Mouse (Mus musculus): ENCODE measurements around the gene Zscan20.

Gene Zscan20

GRCm38 (mm10) chr4:128609925-128610402, at the start of gene Zscan20:
Zscan20 (minus strand) TSS chr4:128610098.
- in situ Hi-C loops (cut with MboI, MseI), result loop anchor here (5.0 to 10.0 kb wide), 4 partner anchors 102 to 245 kb away; no protein-coding TSS in a partner anchor

- in situ Hi-C loops (cut with MboI, MseI), result no loop called here
Observed at GRCm38 (mm10) chr4:128655446-128655845, 45.5 kb upstream of the Zscan20 start.

- in situ Hi-C loops (cut with MboI, MseI), result no loop called here
Observed at GRCm38 (mm10) chr4:128654505-128655381, 44.8 kb upstream of the Zscan20 start, which contains the start of gene Phc2. Phc2 (plus strand) TSS chr4:128654702.

GRCm38 (mm10) chr4:128652584-128653298, 42.8 kb upstream of the Zscan20 start:
- in situ Hi-C loops (cut with MboI, MseI), result no loop called here

- in situ Hi-C loops (cut with MboI, MseI), result no loop called here
Observed at GRCm38 (mm10) chr4:128651530-128651929, 41.6 kb upstream of the Zscan20 start.

DNA sequence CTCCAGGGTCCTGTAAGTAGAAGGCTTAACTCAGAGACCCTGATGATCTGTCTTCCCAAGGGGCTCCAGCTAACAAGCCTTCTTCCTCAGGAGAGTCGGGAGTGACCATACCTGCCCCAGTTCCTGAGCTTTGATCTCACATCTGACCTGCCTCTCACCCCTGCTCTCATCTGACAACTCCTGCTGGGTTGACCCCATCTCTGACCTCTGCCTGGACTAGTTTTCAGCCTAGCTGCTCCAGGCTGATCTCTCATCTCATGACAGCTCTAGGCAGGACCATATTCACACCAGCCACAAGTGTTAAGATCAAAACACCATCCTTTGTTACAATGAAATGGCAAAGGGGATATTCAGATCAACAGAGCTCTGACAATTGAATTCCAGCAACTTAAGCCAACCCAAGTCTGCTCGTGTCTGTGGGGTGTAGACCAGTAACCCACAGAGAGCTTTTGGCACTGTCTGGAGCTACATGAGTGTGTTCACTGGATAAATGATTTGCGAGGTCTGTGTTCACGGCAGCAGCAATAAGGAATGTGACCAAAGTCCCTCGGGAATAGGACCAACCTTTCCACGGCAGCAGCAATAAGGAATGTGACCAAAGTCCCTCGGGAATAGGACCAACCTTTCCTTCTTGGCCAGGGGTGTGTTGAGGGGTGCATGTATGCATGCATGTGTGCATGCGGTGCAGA, 38.8 kb upstream of the Zscan20 start:
- in situ Hi-C loops (cut with MboI, MseI), result no loop called here

GRCm38 (mm10) chr4:128646762-128647161, 36.9 kb upstream of the Zscan20 start:
- in situ Hi-C loops (cut with MboI, MseI), result no loop called here

DNA sequence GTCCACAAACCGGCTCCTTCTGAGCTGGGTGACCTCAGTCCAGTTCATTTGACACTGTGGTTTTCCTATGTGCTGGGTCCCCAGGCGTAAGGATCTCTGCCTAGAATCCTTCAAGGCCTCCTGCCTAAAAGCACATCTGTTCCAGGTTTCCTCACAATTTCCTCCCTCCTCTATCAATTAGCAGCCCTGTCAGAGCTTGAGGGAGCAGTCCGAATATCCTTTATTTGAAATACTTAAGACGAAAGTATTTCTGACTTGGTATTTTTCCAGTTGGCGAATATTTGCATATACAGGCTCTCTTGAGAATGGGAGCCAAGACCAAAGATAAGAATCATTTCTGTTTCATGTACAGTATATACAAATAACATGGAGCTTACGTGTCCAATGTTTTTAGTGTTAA, 36.0 kb upstream of the Zscan20 start:
- in situ Hi-C loops (cut with MboI, MseI), result no loop called here

DNA sequence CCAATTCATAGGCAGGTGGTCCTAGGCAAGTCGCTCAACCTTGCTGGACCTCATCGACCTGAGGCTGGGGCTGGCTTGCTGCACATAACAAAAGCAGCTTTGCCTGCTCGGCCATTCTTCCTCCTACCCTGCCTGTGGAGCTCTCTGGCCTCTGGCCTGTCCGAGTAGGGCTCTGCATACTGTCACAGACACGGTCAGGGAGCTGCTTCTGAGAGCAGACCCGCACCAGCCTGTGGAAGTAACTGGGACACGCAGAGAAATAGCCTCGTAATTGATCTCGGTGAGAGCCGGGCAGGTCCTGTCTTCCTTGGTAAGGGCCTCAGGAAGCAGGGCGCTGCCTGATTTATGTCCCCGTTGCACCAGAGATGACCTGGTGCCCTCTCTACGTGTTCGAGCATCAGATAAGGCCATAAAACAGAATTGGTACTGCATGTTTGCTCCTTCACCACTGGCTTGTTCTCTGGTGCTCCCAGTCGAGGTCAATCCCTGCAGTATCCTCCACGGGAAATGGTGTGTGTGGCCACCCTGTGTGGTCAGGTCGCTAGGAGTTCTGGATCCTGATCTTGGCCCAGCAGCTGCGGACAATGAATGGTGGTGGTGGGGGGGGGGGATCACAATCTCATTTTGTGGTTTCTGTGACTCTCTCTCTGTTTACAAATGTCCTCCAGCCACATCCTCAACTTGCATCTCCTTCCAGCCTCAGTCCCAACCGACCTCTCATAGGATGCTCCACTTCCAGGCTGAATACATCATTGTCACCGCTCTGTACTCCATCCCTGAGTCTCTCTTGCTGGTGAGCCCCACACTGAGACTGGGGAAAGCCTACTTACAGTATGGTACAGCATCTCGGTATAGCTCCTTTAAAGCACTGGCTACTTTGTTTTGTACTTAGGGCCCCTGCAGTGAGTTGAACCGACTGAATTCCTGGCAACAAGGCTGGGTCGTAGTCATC, 32.1 kb upstream of the Zscan20 start:
- in situ Hi-C loops (cut with MboI, MseI), result no loop called here

DNA sequence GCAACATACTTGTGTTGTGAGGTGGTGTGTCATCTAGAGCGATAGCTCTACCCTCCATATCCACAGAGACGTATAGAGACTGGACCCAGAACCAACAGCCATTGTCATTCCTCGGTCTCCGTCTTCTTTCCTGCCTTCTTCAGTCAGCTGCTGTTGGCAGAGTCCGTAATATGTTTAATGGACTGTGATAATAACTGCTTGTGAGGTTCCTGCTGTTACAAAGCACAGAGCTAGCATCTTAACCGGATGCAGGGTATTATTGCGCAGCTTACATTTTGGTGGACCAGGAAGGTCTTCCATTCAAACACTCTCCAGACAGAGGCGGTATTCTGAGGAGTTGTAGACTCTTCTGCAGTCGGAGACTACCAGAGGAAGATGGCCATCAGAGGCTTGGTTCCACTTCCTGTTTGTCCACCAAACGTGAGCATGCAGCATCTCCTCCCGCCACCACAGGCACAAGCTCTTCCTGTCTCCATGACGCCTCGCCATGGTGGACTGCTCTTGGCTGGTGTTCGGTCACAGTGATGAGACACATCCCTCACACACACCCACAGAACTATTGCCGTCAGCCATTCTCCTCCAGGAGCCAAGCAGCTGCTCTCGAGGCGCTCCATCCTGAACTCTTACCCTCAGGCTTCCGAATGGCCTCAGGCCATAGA, 28.5 kb upstream of the Zscan20 start:
- in situ Hi-C loops (cut with MboI, MseI), result no loop called here

DNA sequence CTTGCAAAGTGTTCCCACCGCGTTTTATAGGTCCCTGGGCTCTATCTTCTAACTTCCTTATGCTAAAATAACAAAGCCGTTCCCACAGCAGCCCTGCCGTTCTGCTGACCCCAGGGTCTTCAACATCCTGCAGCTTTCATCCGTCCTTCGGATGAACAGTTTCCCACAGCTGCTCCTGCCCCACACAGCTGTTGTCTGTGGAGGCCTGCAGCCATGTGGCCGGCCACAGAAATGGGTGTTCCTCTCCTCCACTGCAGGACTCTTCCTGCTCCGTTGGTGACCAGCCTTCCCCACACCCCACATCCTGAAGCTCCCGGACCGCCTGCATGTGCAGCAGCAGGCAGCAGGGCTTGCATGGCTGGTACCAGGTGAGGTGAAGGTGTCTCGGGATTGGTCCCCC, 27.4 kb upstream of the Zscan20 start:
- in situ Hi-C loops (cut with MboI, MseI), result no loop called here

- in situ Hi-C loops (cut with MboI, MseI), result no loop called here
Observed at GRCm38 (mm10) chr4:128635894-128636585, 26.1 kb upstream of the Zscan20 start.

DNA sequence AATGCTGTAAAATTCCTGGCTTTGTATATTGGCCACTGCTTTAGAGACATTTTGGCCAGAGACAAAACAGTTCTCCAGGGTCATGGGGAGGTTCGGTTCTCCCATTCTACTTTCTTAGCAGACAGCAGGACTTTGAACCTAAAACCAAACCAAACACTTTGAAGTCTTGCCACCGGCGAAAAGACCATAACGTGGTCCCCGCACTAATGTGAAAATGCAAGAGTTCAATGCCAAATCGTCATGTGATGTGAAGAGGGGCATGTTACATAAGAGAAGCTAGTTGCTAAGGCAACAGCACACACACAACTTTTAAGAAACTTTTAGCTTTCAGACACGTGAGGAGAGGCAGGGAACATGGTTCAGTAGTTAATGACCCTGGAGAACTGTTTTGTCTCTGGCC, 25.6 kb upstream of the Zscan20 start:
- in situ Hi-C loops (cut with MboI, MseI), result no loop called here

DNA sequence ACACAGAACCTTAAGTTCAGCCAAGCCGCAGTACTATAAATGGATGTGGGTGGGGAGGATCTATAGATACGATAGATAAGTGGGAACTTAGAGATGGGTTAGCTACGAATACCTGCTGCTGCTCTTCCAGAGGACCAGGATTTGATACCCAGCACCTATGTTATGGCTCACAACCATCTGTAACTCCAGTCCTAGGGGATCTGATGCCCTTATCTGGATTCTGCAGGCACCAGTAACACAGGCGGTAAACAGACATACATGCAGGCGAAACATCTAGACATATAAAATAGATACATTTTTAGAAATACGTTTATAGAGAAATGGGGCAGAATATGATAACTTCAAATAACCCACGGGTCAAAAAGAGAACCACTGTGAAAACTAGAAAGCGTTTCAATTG, 11.2 kb upstream of the Zscan20 start:
- in situ Hi-C loops (cut with MboI, MseI), result no loop called here

GRCm38 (mm10) chr4:128620572-128620971, 10.7 kb upstream of the Zscan20 start:
- in situ Hi-C loops (cut with MboI, MseI), result no loop called here

GRCm38 (mm10) chr4:128618963-128619362, 9.1 kb upstream of the Zscan20 start:
- in situ Hi-C loops (cut with MboI, MseI), result loop anchor here (10.0 kb wide), 2 partner anchors 156 to 236 kb away; no protein-coding TSS in a partner anchor

DNA sequence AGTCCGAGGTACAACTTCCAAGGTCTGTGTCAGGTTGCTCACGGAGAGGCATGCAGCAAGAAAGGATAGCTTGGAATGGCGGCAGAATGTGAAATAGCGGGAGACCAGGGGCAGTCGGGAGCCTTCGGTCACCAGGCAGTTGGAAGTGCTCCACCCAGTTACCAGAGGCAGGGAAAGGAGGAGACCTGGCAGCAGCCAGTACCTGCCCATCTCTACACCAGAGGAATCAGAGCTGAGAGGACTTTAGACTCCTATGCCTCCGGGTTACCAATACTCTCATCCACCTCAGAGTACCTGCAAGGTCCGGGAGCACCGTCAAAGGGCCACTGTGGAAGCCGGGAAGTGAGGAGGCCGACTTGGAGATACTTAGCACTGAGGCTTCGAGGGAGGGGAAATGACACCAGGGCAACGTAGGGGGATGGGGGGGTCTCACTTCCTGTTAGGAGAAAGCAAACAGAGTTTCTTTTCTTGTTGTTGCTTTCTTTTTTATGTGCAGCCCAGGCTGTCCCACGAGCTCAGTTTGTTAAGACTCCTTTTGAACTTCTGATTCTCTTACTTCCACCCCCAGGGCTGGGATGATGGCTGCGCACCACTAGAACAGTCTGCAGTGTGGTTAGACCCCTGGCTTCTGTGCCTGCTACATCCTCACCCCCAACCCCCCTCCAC, 8.5 kb upstream of the Zscan20 start, which contains the start of gene Tlr12:
Gene Tlr12, minus strand, starts transcription at position 374 of the 666 bp plus-strand sequence.
- in situ Hi-C loops (cut with MboI, MseI), result loop anchor here (10.0 kb wide), 2 partner anchors 156 to 236 kb away; no protein-coding TSS in a partner anchor

- in situ Hi-C loops (cut with MboI, MseI), result loop anchor here (10.0 kb wide), 2 partner anchors 157 to 237 kb away; no protein-coding TSS in a partner anchor
Observed at GRCm38 (mm10) chr4:128617363-128618120, 7.6 kb upstream of the Zscan20 start.

Data from T-helper 17 cell (primary cell).